Mouse (Mus musculus) C2C12 (cell line): ENCODE measurements at regions not wholly inside any gene's neighbourhood (a gene's known extent, or its start where the extent isn't known, plus 50 kb on each side); places are given as distances from the start of the nearest gene placed in this dataset.

Source experiments
- H3K27me3 ChIP-seq: one replicate; pipeline ENCODE4 v1.6.1; 2011; ENCODE audit not compliant: control insufficient read depth, insufficient read depth, insufficient read length
- H3K36me3 ChIP-seq: one replicate; pipeline ENCODE4 v1.6.1; 2011; ENCODE audit not compliant: control insufficient read depth, insufficient read depth
- H3K4me3 ChIP-seq: one replicate; pipeline ENCODE4 v1.5.1; 2011; ENCODE audit warnings: mild to moderate bottlenecking, control low read depth; ENCODE audit not compliant: poor library complexity, insufficient read depth, severe bottlenecking
- H3K79me2 ChIP-seq: one replicate; pipeline ENCODE4 v1.6.1; 2011; ENCODE audit not compliant: control insufficient read depth, insufficient read depth
- H3K79me3 ChIP-seq: one replicate; pipeline ENCODE4 v1.6.1; 2011; ENCODE audit warnings: low read depth, control low read depth
- H3ac ChIP-seq: one replicate; pipeline ENCODE3; 2011; ENCODE audit warnings: low read depth; ENCODE audit not compliant: control insufficient read depth, insufficient read length
- CEBPB ChIP-seq: IDR thresholded peaks from one replicate; pipeline ENCODE4 v1.6.1; 2011; ENCODE audit warnings: low read depth, mild to moderate bottlenecking, control low read depth, moderate library complexity
- CTCF ChIP-seq: IDR thresholded peaks from one replicate; pipeline ENCODE4 v1.5.1; 2011; ENCODE audit not compliant: control insufficient read depth, insufficient read depth, insufficient read length
- FOSL1 ChIP-seq: IDR thresholded peaks from one replicate; pipeline ENCODE4 v1.8.0; 2011; ENCODE audit warnings: mild to moderate bottlenecking, low read length; ENCODE audit not compliant: poor library complexity, insufficient read depth, severe bottlenecking
- MAX ChIP-seq: IDR thresholded peaks from one replicate; pipeline ENCODE4 v1.6.1; 2011; ENCODE audit warnings: mild to moderate bottlenecking, control low read depth
- MYOD1 ChIP-seq: IDR thresholded peaks from one replicate; pipeline ENCODE4 v1.6.1; 2011; ENCODE audit warnings: low read depth; ENCODE audit not compliant: control insufficient read depth, insufficient read length
- MYOG ChIP-seq: IDR thresholded peaks from one replicate; pipeline ENCODE4 v1.6.1; 2011; ENCODE audit not compliant: control insufficient read depth, insufficient read length; ENCODE audit errors: extremely low read depth
- USF1 ChIP-seq: IDR thresholded peaks from one replicate; pipeline ENCODE4 v1.6.1; 2011; ENCODE audit warnings: low read depth, mild to moderate bottlenecking, control low read depth, moderate library complexity

- Histone ChIP-seq H3K27me3 (no peaks in the 10 kb centered on the region), H3K36me3 (no peaks in the 10 kb centered on the region), H3K79me3 (no peaks in the 10 kb centered on the region), H3K79me2 (no peaks in the 10 kb centered on the region), H3K4me3 (no peak overlapping the region), H3ac (no peak overlapping the region)
- no peak for TF ChIP-seq FOSL1
- no peak for TF ChIP-seq MYOD1
- peak; percentile 6 for TF ChIP-seq CTCF
- no peak for TF ChIP-seq MAX
- no peak for TF ChIP-seq USF1
- TF ChIP-seq CEBPB: no peak
These were observed 57.6 kb upstream of the Akr1e1 start for GRCm38 (mm10) chr13:4666375-4667140.

GRCm38 (mm10) chr13:4663390-4663789 is 54.4 kb upstream of the Akr1e1 start:
- TF ChIP-seq FOSL1: no peak
- no peak for TF ChIP-seq CTCF
- TF ChIP-seq USF1: no peak
- no peak for TF ChIP-seq MYOG
- TF ChIP-seq CEBPB: no peak
- TF ChIP-seq MYOD1: no peak
- no peak for TF ChIP-seq MAX
- Histone ChIP-seq H3K36me3 (no peaks in the 10 kb centered on the region), H3K79me2 (no peaks in the 10 kb centered on the region), H3K4me3 (no peak overlapping the region), H3K79me3 (no peaks in the 10 kb centered on the region), H3ac (no peak overlapping the region), H3K27me3 (no peaks in the 10 kb centered on the region)

- no peak overlapping the region for H3K4me3 ChIP-seq
- H3K79me2 ChIP-seq: no peaks in the 10 kb centered on the region
- H3ac ChIP-seq: no peak overlapping the region
- H3K79me3 ChIP-seq: no peaks in the 10 kb centered on the region
- TF ChIP-seq CEBPB (peak; percentile 70), MYOG (no peak), FOSL1 (peak; percentile 21)
- no peaks in the 10 kb centered on the region for H3K36me3 ChIP-seq
- H3K27me3 ChIP-seq: no peaks in the 10 kb centered on the region
These were observed 53.5 kb upstream of the Akr1e1 start for GRCm38 (mm10) chr13:4662336-4663101.
